Mouse (Mus musculus) megakaryocyte, embryonic 14.5 days (primary cell): Measurements from ENCODE around the gene Ltk.

Experiments
- FLI1 ChIP-seq: IDR thresholded peaks from 2 replicates; pipeline ENCODE4 v1.6.1; 2012; ENCODE audit warnings: low read length, inconsistent platforms, mixed read lengths
- GATA1 ChIP-seq: IDR thresholded peaks from 3 replicates; pipeline ENCODE4 v1.6.1; 2012; ENCODE audit warnings: mixed read lengths, low read length, inconsistent platforms, borderline replicate concordance

DNA sequence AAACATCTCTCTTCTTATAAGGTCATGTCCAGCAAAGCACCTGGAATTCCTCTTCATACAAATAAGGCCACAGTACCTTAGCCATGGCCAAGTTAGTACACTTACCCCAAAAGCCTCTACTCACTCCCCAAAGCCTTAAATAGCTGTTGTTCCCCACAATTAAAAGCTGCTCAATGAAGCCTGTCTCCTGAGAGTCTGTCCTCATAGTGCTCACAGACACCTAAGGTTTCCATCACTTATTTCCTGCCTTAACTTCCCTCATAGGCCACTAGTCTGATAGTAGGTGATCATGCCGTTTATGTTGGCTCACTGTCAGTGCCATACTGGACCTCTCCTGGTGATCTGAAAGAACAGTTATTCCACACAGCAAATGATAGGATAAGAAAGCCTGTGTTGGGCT is 2.0 kb upstream of the Ltk start:
- TF ChIP-seq GATA1 (no peak), FLI1 (no peak)
